Mouse (Mus musculus): ENCODE measurements around the gene Shbg. TPM values are rescaled to one million over a fixed set of nuclear protein-coding genes. Genes with fewer than 3 reads are reported as not detected.

Shbg gene
- total RNA-seq, 2 experiments from 2014 or later = not detected

- intact Hi-C loops (cut with DNase I) = loop anchor here (2.0 to 5.0 kb wide), 2 partner anchors 24 to 82 kb away; partner anchors contain the start of genes Atp1b2 and Mpdu1
- no peak for DNase-seq (ENCODE audit: low spot score in 2 of 2)
Observed at GRCm38 (mm10) chr11:69580572-69581146, 37.0 kb downstream of the Shbg start.

DNA sequence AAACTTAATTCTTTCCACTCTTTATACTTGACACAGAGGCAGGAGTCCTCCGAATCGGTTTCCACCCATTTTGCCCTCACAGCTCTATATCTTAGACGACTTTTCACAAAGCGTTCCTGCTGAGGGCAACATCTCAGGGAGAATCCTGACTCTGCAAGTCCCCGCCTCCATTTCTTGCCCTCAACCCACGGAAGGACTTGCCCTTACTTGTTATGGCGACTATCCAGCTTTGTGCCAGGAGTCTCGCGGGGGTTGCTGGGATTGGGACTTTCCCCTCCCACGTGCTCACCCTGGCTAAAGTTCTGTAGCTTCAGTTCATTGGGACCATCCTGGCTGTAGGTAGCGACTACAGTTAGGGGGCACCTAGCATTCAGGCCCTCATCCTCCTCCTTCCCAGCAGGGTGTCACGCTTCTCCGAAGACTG lies 37.6 kb downstream of the Shbg start, which contains the start of the genes Wrap53 and Trp53:
TSS of gene Wrap53 (minus strand) at position 165 of the 424 bp plus-strand sequence.
TSS of gene Trp53 (plus strand) at position 269 of the 424 bp plus-strand sequence.
- intact Hi-C loops (cut with DNase I) = loop anchor here (2.0 to 5.0 kb wide), 2 partner anchors 25 to 82 kb away; partner anchors contain the start of genes Atp1b2 and Mpdu1
- peak; percentile 87 to 95 for DNase-seq (ENCODE audit: low spot score in 2 of 2)

DNA sequence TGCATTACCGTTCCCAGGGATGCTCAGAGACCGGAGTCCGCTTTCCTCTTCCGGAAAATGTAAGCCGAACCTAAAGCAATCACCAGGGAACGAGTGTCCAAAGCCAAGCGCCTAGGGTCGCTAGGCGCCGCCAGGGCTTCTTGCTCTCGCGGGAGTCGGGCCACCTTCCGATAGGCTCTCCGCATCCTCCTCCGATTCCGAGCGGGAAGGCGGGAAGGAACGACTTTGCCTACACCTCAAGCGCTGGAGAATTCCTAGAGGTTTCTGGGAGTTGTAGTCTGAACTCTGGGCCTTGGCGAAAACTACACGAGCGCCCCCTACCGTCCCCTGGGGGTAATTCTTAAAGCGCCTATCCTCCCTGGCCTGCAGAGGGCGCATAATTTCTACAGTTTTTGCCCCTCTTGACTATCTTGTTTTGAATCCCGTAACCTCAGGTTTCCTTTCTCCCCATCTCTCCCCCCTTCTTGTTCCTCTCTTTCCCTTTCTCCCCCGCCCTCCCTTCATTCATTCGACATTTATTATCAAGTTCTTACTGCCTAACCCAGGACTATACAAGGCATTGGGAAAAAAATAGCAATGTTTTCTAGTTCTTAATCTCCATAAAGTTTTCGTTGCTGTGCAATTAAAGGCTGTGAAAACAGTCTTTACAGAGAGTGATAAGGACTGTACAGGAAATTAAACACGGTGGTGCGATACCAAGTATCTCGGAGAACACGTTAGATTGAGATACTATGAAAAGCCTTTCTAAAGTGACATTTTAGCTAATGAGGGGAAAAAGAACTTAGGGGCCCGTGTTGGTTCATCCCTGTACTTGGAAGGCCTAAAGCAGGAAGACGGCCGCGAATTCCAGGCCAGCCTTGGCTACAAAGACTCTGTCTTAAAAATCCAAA lies 38.3 kb downstream of the Shbg start:
- peak; percentile 98 to 99 for DNase-seq (ENCODE audit: low spot score in 2 of 2)
- intact Hi-C loops (cut with DNase I) = loop anchor here (1.0 to 5.0 kb wide), 6 partner anchors 25 to 182 kb away; partner anchors contain the start of genes Atp1b2, Cyb5d1, Mpdu1 and Naa38

DNA sequence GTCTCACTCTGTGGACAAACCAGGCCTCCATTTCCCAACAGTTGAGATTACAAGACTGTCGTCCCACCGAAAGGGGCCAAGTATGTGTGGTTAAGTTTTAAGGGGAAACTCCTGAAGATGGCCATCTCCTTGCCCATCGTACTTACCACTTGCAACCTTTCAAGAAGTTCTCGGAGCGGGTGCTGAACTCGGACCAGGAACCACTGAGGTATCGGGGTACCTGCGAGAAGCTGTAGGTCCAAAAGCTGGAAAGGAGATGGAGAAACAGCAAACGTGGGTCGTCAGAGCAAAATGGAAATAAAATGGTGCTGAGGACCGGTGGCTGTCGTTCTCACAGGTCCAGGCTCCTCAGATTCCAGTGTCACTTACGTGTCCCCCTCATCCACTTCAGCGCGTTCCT lies 39.4 kb downstream of the Shbg start:
- DNase-seq (ENCODE audit: low spot score in 2 of 2) = no peak
- intact Hi-C loops (cut with DNase I) = loop anchor here (5.0 kb wide), 2 partner anchors 46 to 181 kb away; partner anchors contain the start of genes Cyb5d1, Naa38 and Tmem88

- no peak for DNase-seq (ENCODE audit: low spot score in 2 of 2)
- intact Hi-C loops (cut with DNase I) = loop anchor here (5.0 kb wide), 2 partner anchors 44 to 179 kb away; partner anchors contain the start of genes Cyb5d1, Naa38 and Tmem88
Observed at GRCm38 (mm10) chr11:69576307-69576706, 41.4 kb downstream of the Shbg start.

GRCm38 (mm10) chr11:69575220-69575619 lies 42.5 kb downstream of the Shbg start:
- intact Hi-C loops (cut with DNase I) = loop anchor here (5.0 kb wide), 2 partner anchors 43 to 178 kb away; partner anchors contain the start of genes Cyb5d1, Naa38 and Tmem88
- DNase-seq (ENCODE audit: low spot score in 2 of 2) = no peak

- DNase-seq (ENCODE audit: low spot score in 2 of 2) = no peak
- intact Hi-C loops (cut with DNase I) = no loop called here
Observed at GRCm38 (mm10) chr11:69565131-69565530, 52.6 kb downstream of the Shbg start.

Small RNA genes lying within 50 kb of the gene (microRNA-seq; reads per million reads assigned to microRNA genes)
- gene Mir1934 = 5.4 to 8.1 reads per million in 2 experiments
- gene Mir467f = 0 reads per million in 2 experiments

Other genes with a start within 250 kb of the Shbg start
- gene Chd3, start 248.5 kb downstream of the Shbg start, total RNA-seq (2021) = 100 to 1,000 TPM; 449 to 474 TPM
- 100 to 1,000 TPM; 105 to 109 TPM for gene Naa38, start 222.4 kb downstream of the Shbg start, total RNA-seq (2021)
- 10 to 100 TPM; 35.9 to 41.3 TPM for gene Cyb5d1, start 222.3 kb downstream of the Shbg start, total RNA-seq (2021)
- gene Tmem88, start 219.7 kb downstream of the Shbg start, total RNA-seq (2021) = 1 to 10 TPM; 3.6 to 3.8 TPM
- gene Kdm6b, start 204.2 kb downstream of the Shbg start, total RNA-seq (2021) = 10 to 100 TPM; 23.3 to 25.3 TPM
- gene Dnah2, start 68.8 kb downstream of the Shbg start, total RNA-seq (2021) = 1 to 10 TPM; 3.0 to 3.6 TPM
- gene Efnb3, start 57.7 kb downstream of the Shbg start, total RNA-seq (2021) = 10 to 100 TPM; 57.5 to 60.4 TPM
- 10 to 100 TPM; 10.1 to 10.4 TPM for gene Wrap53, start 37.6 kb downstream of the Shbg start, total RNA-seq (2021)
- gene Trp53, start 37.5 kb downstream of the Shbg start, total RNA-seq (2021) = 10 to 100 TPM; 18.7 to 21.1 TPM
- 100 to 1,000 TPM; 403 to 438 TPM for gene Atp1b2, start 12.0 kb downstream of the Shbg start, total RNA-seq (2021)
- 1 to 10 TPM; 7.4 to 7.7 TPM for gene Sat2, start 4.1 kb upstream of the Shbg start, total RNA-seq (2021)
- 100 to 1,000 TPM; 122 to 133 TPM for gene Fxr2, start 15.1 kb upstream of the Shbg start, total RNA-seq (2021)
- gene Sox15, start 37.4 kb upstream of the Shbg start, total RNA-seq (2021) = not detected
- gene Mpdu1, start 44.7 kb upstream of the Shbg start, total RNA-seq (2021) = 10 to 100 TPM; 59.1 to 59.7 TPM
- 10 to 100 TPM; 17.5 to 19.6 TPM for gene Cd68, start 48.2 kb upstream of the Shbg start, total RNA-seq (2021)
- 100 to 1,000 TPM; 323 to 328 TPM for gene Eif4a1, start 54.5 kb upstream of the Shbg start, total RNA-seq (2021)
- gene Senp3, start 64.2 kb upstream of the Shbg start, total RNA-seq (2021) = 10 to 100 TPM; 94.3 to 97.5 TPM
- 1 to 10 TPM; 2.0 to 2.7 TPM for gene Tnfsf13, start 67.9 kb upstream of the Shbg start, total RNA-seq (2021)
- gene Tnfsf12, start 77.9 kb upstream of the Shbg start, total RNA-seq (2021) = 1 to 10 TPM; 8.6 to 8.9 TPM
- 1 to 10 TPM; 1.9 to 2.2 TPM for gene Tnfsfm13, start 78.2 kb upstream of the Shbg start, total RNA-seq (2021)
- gene Polr2a, start 140.7 kb upstream of the Shbg start, total RNA-seq (2021) = 10 to 100 TPM; 53.3 to 53.6 TPM
- gene Slc35g3, start 144.1 kb upstream of the Shbg start, total RNA-seq (2021) = not detected
- gene Zbtb4, start 148.0 kb upstream of the Shbg start, total RNA-seq (2021) = 100 to 1,000 TPM; 110 to 114 TPM
- gene Chrnb1, start 178.0 kb upstream of the Shbg start, total RNA-seq (2021) = 1 to 10 TPM; 1.3 to 2.0 TPM
- 10 to 100 TPM; 14.9 to 17.2 TPM for gene Fgf11, start 184.0 kb upstream of the Shbg start, total RNA-seq (2021)
- gene Tmem102, start 187.7 kb upstream of the Shbg start, total RNA-seq (2021) = not detected
- gene Gm39566, start 197.4 kb upstream of the Shbg start, total RNA-seq (2021) = not detected
- not detected for gene Spem2, start 200.6 kb upstream of the Shbg start, total RNA-seq (2021)
- gene Spem1, start 204.3 kb upstream of the Shbg start, total RNA-seq (2021) = under 1 TPM in 1 of 2 experiments, not detected in 1; 0.43 TPM
- 100 to 1,000 TPM; 233 to 248 TPM for gene Nlgn2, start 219.9 kb upstream of the Shbg start, total RNA-seq (2021)
- 100 to 1,000 TPM; 129 to 134 TPM for gene Tmem256, start 220.6 kb upstream of the Shbg start, total RNA-seq (2021)
- 10 to 100 TPM; 15.6 to 19.2 TPM for gene Plscr3, start 228.5 kb upstream of the Shbg start, total RNA-seq (2021)
- under 1 TPM in 1 of 2 experiments, not detected in 1; 0.27 TPM for gene Tnk1, start 240.8 kb upstream of the Shbg start, total RNA-seq (2021)